ENCODE assay signal across 27 mouse cellular contexts in the genomic region with DNA sequence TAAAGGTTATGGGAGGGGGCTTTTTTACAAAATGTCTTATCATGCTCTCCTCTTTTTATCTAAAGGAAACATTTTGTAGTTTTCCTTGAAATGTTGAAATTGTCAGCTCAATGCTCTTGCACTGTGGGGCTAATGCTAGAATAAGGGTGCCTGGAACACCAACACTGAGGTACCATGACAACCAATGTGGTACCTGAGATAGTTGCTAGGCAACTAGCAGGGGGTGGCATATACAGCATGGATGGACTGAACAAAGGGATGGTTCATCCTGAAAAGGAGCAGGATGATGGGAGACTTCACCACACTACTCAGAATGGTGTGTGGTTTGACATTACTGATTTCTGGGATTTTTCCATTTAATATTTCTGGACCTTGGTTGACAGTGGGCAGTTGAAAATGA. TPM values are rescaled to one million over a fixed set of nuclear protein-coding genes. Genes with fewer than 3 reads are reported as not detected.
DNase-seq lines count a peak whose midpoint lies in the region; ATAC-seq and TF ChIP-seq lines count a peak whose summit lies in the region.
"Had no signal": no experiment of that assay in that cellular context is flagged by ENCODE, and none has a peak within 500 bp of the region (broad histone marks: within the 10 kb centered on the region; RNA-seq: fewer than 3 reads in every experiment).

No protein-coding gene starts in this region.

- no peaks in the 10 kb centered on the region for H3K27me3 ChIP-seq in hindbrain, postnatal 0 days (ENCODE audit: insufficient read depth, low read length)
- H3K27me3 ChIP-seq in hindbrain, embryonic 16.5 days (replicated peaks; ENCODE audit: control insufficient read depth, insufficient read depth, low read length), result no peaks in the 10 kb centered on the region
- no peaks in the 10 kb centered on the region for H3K27me3 ChIP-seq in midbrain, embryonic 16.5 days (ENCODE audit: control insufficient read depth, insufficient read depth, low read depth, low read length)
- no peaks in the 10 kb centered on the region for H3K27me3 ChIP-seq in midbrain, embryonic 13.5 days
- no peaks in the 10 kb centered on the region for H3K27me3 ChIP-seq in midbrain, postnatal 0 days (ENCODE audit: insufficient read depth, low read length)
- H3K27me3 ChIP-seq in lung, postnatal 0 days (replicated peaks; ENCODE audit: insufficient read depth, low read length), result no peaks in the 10 kb centered on the region
- H3K27me3 ChIP-seq: forebrain, embryonic 12.5 days; forebrain, embryonic 15.5 days; heart, embryonic 12.5 days; heart, embryonic 15.5 days; hindbrain, embryonic 13.5 days had no signal

- H3K9me3 ChIP-seq in hindbrain, postnatal 0 days (ENCODE audit: low read length), result 0 out of 2 replicates have a peak, but pooled peaks cover 3% of the 10 kb centered on the region
- peaks cover 4% of the 10 kb centered on the region; the same call in 1 of the 2 replicates for H3K9me3 ChIP-seq in hindbrain, embryonic 16.5 days (ENCODE audit: control insufficient read depth, low read length)
- H3K9me3 ChIP-seq in midbrain, embryonic 16.5 days (replicated peaks; ENCODE audit: control insufficient read depth, low read length, poor library complexity, severe bottlenecking), result no peaks in the 10 kb centered on the region
- H3K9me3 ChIP-seq in midbrain, embryonic 13.5 days, result peaks cover 5% of the 10 kb centered on the region; the same call in 1 of the 2 replicates
- no peaks in the 10 kb centered on the region for H3K9me3 ChIP-seq in midbrain, postnatal 0 days (ENCODE audit: low read length)
- peaks cover 4% of the 10 kb centered on the region; the same call in 1 of the 2 replicates for H3K9me3 ChIP-seq in lung, postnatal 0 days (ENCODE audit: low read length)
- H3K9me3 ChIP-seq: forebrain, embryonic 12.5 days; forebrain, embryonic 15.5 days; heart, embryonic 15.5 days; hindbrain, embryonic 10.5 days had no signal

- no peak overlapping the region for H3K4me3 ChIP-seq in hindbrain, postnatal 0 days (ENCODE audit: low read length)
- H3K4me3 ChIP-seq in hindbrain, embryonic 16.5 days (ENCODE audit: low read length), result no peak overlapping the region
- no peak overlapping the region for H3K4me3 ChIP-seq in midbrain, embryonic 16.5 days (ENCODE audit: low read depth, low read length)
- no peak overlapping the region for H3K4me3 ChIP-seq in midbrain, embryonic 13.5 days (replicated peaks)
- no peak overlapping the region for H3K4me3 ChIP-seq in midbrain, postnatal 0 days (ENCODE audit: low read depth, low read length)
- H3K4me3 ChIP-seq in lung, postnatal 0 days (ENCODE audit: low read depth, low read length), result no peak overlapping the region
- H3K4me3 ChIP-seq: forebrain, embryonic 12.5 days; forebrain, embryonic 15.5 days; gastrocnemius, adult 2 months; heart, embryonic 12.5 days; heart, embryonic 15.5 days; hindbrain, embryonic 10.5 days; hindbrain, embryonic 13.5 days had no signal

- TF ChIP-seq CTCF in hindbrain, postnatal 0 days (IDR thresholded peaks at IDR 0.05; ENCODE audit: low read depth), result no peak
- no peak for TF ChIP-seq CTCF in midbrain, postnatal 0 days (IDR thresholded peaks at IDR 0.05)
- no peak for TF ChIP-seq CTCF in lung, postnatal 0 days (IDR thresholded peaks at IDR 0.05)

- H3K9ac ChIP-seq in hindbrain, postnatal 0 days (replicated peaks; ENCODE audit: low read length), result no peak overlapping the region
- H3K9ac ChIP-seq in hindbrain, embryonic 16.5 days (ENCODE audit: low read depth, low read length), result no peak overlapping the region
- no peak overlapping the region for H3K9ac ChIP-seq in midbrain, embryonic 16.5 days (ENCODE audit: low read depth, low read length)
- no peak overlapping the region for H3K9ac ChIP-seq in midbrain, embryonic 13.5 days (replicated peaks)
- H3K9ac ChIP-seq in midbrain, postnatal 0 days (replicated peaks; ENCODE audit: low read length, poor library complexity, severe bottlenecking), result no peak overlapping the region
- H3K9ac ChIP-seq in lung, postnatal 0 days (replicated peaks; ENCODE audit: low read depth), result no peak overlapping the region
- H3K9ac ChIP-seq: forebrain, embryonic 12.5 days; forebrain, embryonic 15.5 days; heart, embryonic 12.5 days; heart, embryonic 15.5 days; hindbrain, embryonic 13.5 days had no signal

- no peaks in the 10 kb centered on the region for H3K4me1 ChIP-seq in hindbrain, postnatal 0 days (ENCODE audit: insufficient read depth, low read length)
- no peaks in the 10 kb centered on the region for H3K4me1 ChIP-seq in hindbrain, embryonic 16.5 days (ENCODE audit: control insufficient read depth, insufficient read depth, low read depth, low read length)
- no peaks in the 10 kb centered on the region for H3K4me1 ChIP-seq in midbrain, embryonic 16.5 days (ENCODE audit: control insufficient read depth, insufficient read depth, low read length)
- peaks cover 5% of the 10 kb centered on the region; the same call in 1 of the 2 replicates for H3K4me1 ChIP-seq in midbrain, embryonic 13.5 days (replicated peaks)
- peaks cover 6% of the 10 kb centered on the region; the same call in 1 of the 2 replicates for H3K4me1 ChIP-seq in midbrain, postnatal 0 days (ENCODE audit: insufficient read depth, low read length)
- H3K4me1 ChIP-seq in lung, postnatal 0 days (ENCODE audit: insufficient read depth, low read depth, low read length), result no peaks in the 10 kb centered on the region
- H3K4me1 ChIP-seq: forebrain, embryonic 15.5 days; heart, embryonic 15.5 days; hindbrain, embryonic 13.5 days had no signal

- no peaks in the 10 kb centered on the region for H3K36me3 ChIP-seq in hindbrain, postnatal 0 days (ENCODE audit: insufficient read depth, low read length)
- no peaks in the 10 kb centered on the region for H3K36me3 ChIP-seq in hindbrain, embryonic 16.5 days (ENCODE audit: control insufficient read depth, insufficient read depth, low read length)
- H3K36me3 ChIP-seq in midbrain, embryonic 16.5 days (ENCODE audit: control insufficient read depth, insufficient read depth, low read length), result no peaks in the 10 kb centered on the region
- no peaks in the 10 kb centered on the region for H3K36me3 ChIP-seq in midbrain, embryonic 13.5 days
- no peaks in the 10 kb centered on the region for H3K36me3 ChIP-seq in midbrain, postnatal 0 days (ENCODE audit: insufficient read depth, low read length)
- no peaks in the 10 kb centered on the region for H3K36me3 ChIP-seq in lung, postnatal 0 days (ENCODE audit: insufficient read depth, low read length)
- H3K36me3 ChIP-seq: forebrain, embryonic 12.5 days; forebrain, embryonic 15.5 days; heart, embryonic 12.5 days; heart, embryonic 15.5 days; hindbrain, embryonic 10.5 days; hindbrain, embryonic 13.5 days had no signal

- H3K4me2 ChIP-seq in hindbrain, postnatal 0 days (ENCODE audit: low read depth, low read length), result no peak overlapping the region
- no peak overlapping the region for H3K4me2 ChIP-seq in hindbrain, embryonic 16.5 days (ENCODE audit: low read length)
- no peak overlapping the region for H3K4me2 ChIP-seq in midbrain, embryonic 16.5 days (ENCODE audit: low read length)
- no peak overlapping the region for H3K4me2 ChIP-seq in midbrain, embryonic 13.5 days (replicated peaks)
- no peak overlapping the region for H3K4me2 ChIP-seq in midbrain, postnatal 0 days (ENCODE audit: low read depth, low read length, poor library complexity, severe bottlenecking)
- no peak overlapping the region for H3K4me2 ChIP-seq in lung, postnatal 0 days (replicated peaks; ENCODE audit: low read depth, low read length)
- H3K4me2 ChIP-seq: forebrain, embryonic 12.5 days; forebrain, embryonic 15.5 days; heart, embryonic 12.5 days; heart, embryonic 15.5 days; hindbrain, embryonic 13.5 days had no signal

- no peak for ATAC-seq in hindbrain, postnatal 0 days
- ATAC-seq in hindbrain, embryonic 16.5 days, result no peak
- peak; percentile 86 for ATAC-seq in midbrain, embryonic 16.5 days
- ATAC-seq in midbrain, embryonic 13.5 days, result no peak
- 0 out of 2 replicates have a peak, but pooled peaks have one; percentile 41 for ATAC-seq in midbrain, postnatal 0 days (ENCODE audit: low FRiP score)
- ATAC-seq in lung, postnatal 0 days, result no peak
- ATAC-seq: activated CD4-positive, CD25-positive, alpha-beta regulatory T cell, adult 4 months; CD4-positive, CD25-positive, alpha-beta regulatory T cell, adult 4 months; forebrain, embryonic 15.5 days had no signal

- TF ChIP-seq EP300 in lung, postnatal 0 days (IDR thresholded peaks at IDR 0.05), result no peak

- no peak overlapping the region for H3K27ac ChIP-seq in hindbrain, postnatal 0 days
- H3K27ac ChIP-seq in hindbrain, embryonic 16.5 days (ENCODE audit: low read depth, low read length), result no peak overlapping the region
- H3K27ac ChIP-seq in midbrain, embryonic 16.5 days (ENCODE audit: low read length), result no peak overlapping the region
- H3K27ac ChIP-seq in midbrain, embryonic 13.5 days, result no peak overlapping the region
- no peak overlapping the region for H3K27ac ChIP-seq in midbrain, postnatal 0 days (ENCODE audit: low read depth, low read length)
- H3K27ac ChIP-seq in lung, postnatal 0 days (ENCODE audit: low read length), result no peak overlapping the region
- H3K27ac ChIP-seq: forebrain, embryonic 12.5 days; forebrain, embryonic 15.5 days; gastrocnemius, adult 2 months; heart, embryonic 15.5 days; hindbrain, embryonic 10.5 days; hindbrain, embryonic 13.5 days had no signal

- peak; percentile 12 for DNase-seq in hindbrain, postnatal 0 days (ENCODE audit: low spot score)
- peak; percentile 29 for DNase-seq in midbrain, postnatal 0 days (ENCODE audit: low spot score)
- DNase-seq in lung, postnatal 0 days (ENCODE audit: low spot score), result no peak
- DNase-seq: adrenal gland, adult 8-10 months; adrenal gland, postnatal 25 days; cerebellum, adult 18-20 months; cerebellum, adult 9-10 months; cerebellum, postnatal 14 days; gastrocnemius, adult 2 months; gastrocnemius, postnatal 14 days; heart, adult 11 months; heart, postnatal 10 days; heart, postnatal 36 days had no signal

RNA-seq across cellular contexts. Expression of gene Col23a1, which starts 30.9 kb away (rescaled TPM):
- total RNA-seq in hindbrain, postnatal 0 days (2014; rRNA removed), result 17.7 and 20.7 TPM in 2 replicates
- polyA plus RNA-seq in hindbrain, postnatal 0 days (2015; fragmentation: Nextera tagmentation; extraction: Ambion mirVana), result 8.2 and 9.5 TPM in 2 replicates
- 4.4 and 6.1 TPM in 2 replicates for polyA plus RNA-seq in hindbrain, embryonic 16.5 days (2015; fragmentation: Nextera tagmentation; extraction: Ambion mirVana)
- 3.0 and 4.1 TPM in 2 replicates for polyA plus RNA-seq in midbrain, embryonic 16.5 days (2015; fragmentation: Nextera tagmentation; extraction: Ambion mirVana)
- 3.4 and 5.7 TPM in 2 replicates for polyA plus RNA-seq in midbrain, embryonic 13.5 days (2015; fragmentation: Nextera tagmentation; extraction: Ambion mirVana)
- total RNA-seq in midbrain, postnatal 0 days (2014; rRNA removed), result 10.7 and 13.5 TPM in 2 replicates
- 4.2 and 4.5 TPM in 2 replicates for polyA plus RNA-seq in midbrain, postnatal 0 days (2015; fragmentation: Nextera tagmentation; extraction: Ambion mirVana)
- 17.2 and 18.2 TPM in 2 replicates for polyA plus RNA-seq in lung, postnatal 0 days (2015; fragmentation: Nextera tagmentation; extraction: Ambion mirVana)

RNA-seq across cellular contexts. Expression of gene BC049762, which starts 57.8 kb away (rescaled TPM):
- 0.29 TPM in 1 of 2 replicates, not detected in the other for total RNA-seq in hindbrain, postnatal 0 days (2014; rRNA removed)
- polyA plus RNA-seq in hindbrain, postnatal 0 days (2015; fragmentation: Nextera tagmentation; extraction: Ambion mirVana), result 0.39 and 0.40 TPM in 2 replicates
- 0.24 and 0.30 TPM in 2 replicates for polyA plus RNA-seq in hindbrain, embryonic 16.5 days (2015; fragmentation: Nextera tagmentation; extraction: Ambion mirVana)
- 0.34 and 0.48 TPM in 2 replicates for polyA plus RNA-seq in midbrain, embryonic 16.5 days (2015; fragmentation: Nextera tagmentation; extraction: Ambion mirVana)
- 0.31 TPM in 1 of 2 replicates, not detected in the other for polyA plus RNA-seq in midbrain, embryonic 13.5 days (2015; fragmentation: Nextera tagmentation; extraction: Ambion mirVana)
- total RNA-seq in midbrain, postnatal 0 days (2014; rRNA removed), result 0.38 and 0.80 TPM in 2 replicates
- 0.39 and 0.49 TPM in 2 replicates for polyA plus RNA-seq in midbrain, postnatal 0 days (2015; fragmentation: Nextera tagmentation; extraction: Ambion mirVana)
- polyA plus RNA-seq in lung, postnatal 0 days (2015; fragmentation: Nextera tagmentation; extraction: Ambion mirVana), result 0.71 and 0.72 TPM in 2 replicates
- total RNA-seq: adrenal gland, postnatal 25 days; gastrocnemius, adult 2 months; gastrocnemius, postnatal 14 days; gastrocnemius, postnatal 4 days; heart, postnatal 10 days; MEL had no signal
- polyA plus RNA-seq: activated CD4-positive, CD25-positive, alpha-beta regulatory T cell, adult 4 months; embryonic facial prominence, embryonic 11.5 days; forebrain, embryonic 12.5 days; hindbrain, embryonic 10.5 days had no signal

RNA-seq across cellular contexts. Expression of gene Clk4, which starts 59.1 kb away (rescaled TPM):
- 57.6 and 58.3 TPM in 2 replicates for total RNA-seq in hindbrain, postnatal 0 days (2014; rRNA removed)
- polyA plus RNA-seq in hindbrain, postnatal 0 days (2015; fragmentation: Nextera tagmentation; extraction: Ambion mirVana), result 92.5 and 93.3 TPM in 2 replicates
- 113 and 121 TPM in 2 replicates for polyA plus RNA-seq in hindbrain, embryonic 16.5 days (2015; fragmentation: Nextera tagmentation; extraction: Ambion mirVana)
- polyA plus RNA-seq in midbrain, embryonic 16.5 days (2015; fragmentation: Nextera tagmentation; extraction: Ambion mirVana), result 137 and 160 TPM in 2 replicates
- 154 and 164 TPM in 2 replicates for polyA plus RNA-seq in midbrain, embryonic 13.5 days (2015; fragmentation: Nextera tagmentation; extraction: Ambion mirVana)
- 79.8 and 102 TPM in 2 replicates for total RNA-seq in midbrain, postnatal 0 days (2014; rRNA removed)
- 99.4 and 103 TPM in 2 replicates for polyA plus RNA-seq in midbrain, postnatal 0 days (2015; fragmentation: Nextera tagmentation; extraction: Ambion mirVana)
- polyA plus RNA-seq in lung, postnatal 0 days (2015; fragmentation: Nextera tagmentation; extraction: Ambion mirVana), result 93.4 and 101 TPM in 2 replicates

Comparison
In these comparisons a context has a peak if more than half of its experiments do, and no peak if none do; other contexts are left out.
1. ATAC-seq: peak in midbrain, embryonic 16.5 days (single experiment) and midbrain, postnatal 0 days (single experiment); none in hindbrain, postnatal 0 days (single experiment), hindbrain, embryonic 16.5 days (single experiment), midbrain, embryonic 13.5 days (single experiment) and lung, postnatal 0 days (single experiment).